Mouse (Mus musculus) MEL-GATA-1-ER (cell line): Measurements from ENCODE around the gene Zfp13.
A peak's percentile ranks its signal among the peaks of the same experiment; 100 is the strongest.

Experiments
- DNase-seq: peaks from one replicate; pipeline ENCODE4 v3.0.0-alpha.2; 2012; ENCODE audit warnings: low read depth; ENCODE audit errors: extremely low read depth

The Zfp13 gene

GRCm38 (mm10) chr17:23592208-23592925 lies 6.9 kb downstream of the Zfp13 start:
- DNase-seq = peak; percentile 89

- DNase-seq = no peak
Measured at GRCm38 (mm10) chr17:23587253-23587652, 12.0 kb downstream of the Zfp13 start.

GRCm38 (mm10) chr17:23585721-23586491 lies 13.4 kb downstream of the Zfp13 start:
- DNase-seq = no peak

- no peak for DNase-seq
Measured at GRCm38 (mm10) chr17:23584786-23585185, 14.5 kb downstream of the Zfp13 start.

GRCm38 (mm10) chr17:23575951-23576552 lies 23.2 kb downstream of the Zfp13 start:
- DNase-seq = no peak

GRCm38 (mm10) chr17:23574130-23574529 lies 25.2 kb downstream of the Zfp13 start:
- DNase-seq = no peak

- no peak for DNase-seq
Measured at GRCm38 (mm10) chr17:23572059-23572458, 27.2 kb downstream of the Zfp13 start.

GRCm38 (mm10) chr17:23571084-23571483 lies 28.2 kb downstream of the Zfp13 start:
- no peak for DNase-seq

GRCm38 (mm10) chr17:23570017-23570416 lies 29.3 kb downstream of the Zfp13 start:
- no peak for DNase-seq

- DNase-seq = no peak
Measured at GRCm38 (mm10) chr17:23568370-23568769, 30.9 kb downstream of the Zfp13 start.

GRCm38 (mm10) chr17:23566787-23567186 lies 32.5 kb downstream of the Zfp13 start:
- no peak for DNase-seq

GRCm38 (mm10) chr17:23564368-23564715 lies 34.9 kb downstream of the Zfp13 start:
- no peak for DNase-seq

- peak; percentile 89 for DNase-seq
Measured at GRCm38 (mm10) chr17:23563595-23564367, 35.5 kb downstream of the Zfp13 start, which contains the start of gene Zfp213. TSS of gene Zfp213 (minus strand) at chr17:23564238.

GRCm38 (mm10) chr17:23559767-23560166 lies 39.5 kb downstream of the Zfp13 start:
- DNase-seq = no peak

GRCm38 (mm10) chr17:23555243-23555916 lies 43.9 kb downstream of the Zfp13 start:
- DNase-seq = no peak

- no peak for DNase-seq
Measured at GRCm38 (mm10) chr17:23554321-23554720, 45.0 kb downstream of the Zfp13 start.

- no peak for DNase-seq
Measured at GRCm38 (mm10) chr17:23553634-23554120, 45.6 kb downstream of the Zfp13 start.

- no peak for DNase-seq
Measured at GRCm38 (mm10) chr17:23552896-23553633, 46.2 kb downstream of the Zfp13 start.

- DNase-seq = no peak
Measured at GRCm38 (mm10) chr17:23551963-23552362, 47.3 kb downstream of the Zfp13 start.

- DNase-seq = no peak
Measured at GRCm38 (mm10) chr17:23551416-23551815, 47.9 kb downstream of the Zfp13 start.
